Mouse (Mus musculus): ENCODE measurements around the gene Hsf2.

DNA sequence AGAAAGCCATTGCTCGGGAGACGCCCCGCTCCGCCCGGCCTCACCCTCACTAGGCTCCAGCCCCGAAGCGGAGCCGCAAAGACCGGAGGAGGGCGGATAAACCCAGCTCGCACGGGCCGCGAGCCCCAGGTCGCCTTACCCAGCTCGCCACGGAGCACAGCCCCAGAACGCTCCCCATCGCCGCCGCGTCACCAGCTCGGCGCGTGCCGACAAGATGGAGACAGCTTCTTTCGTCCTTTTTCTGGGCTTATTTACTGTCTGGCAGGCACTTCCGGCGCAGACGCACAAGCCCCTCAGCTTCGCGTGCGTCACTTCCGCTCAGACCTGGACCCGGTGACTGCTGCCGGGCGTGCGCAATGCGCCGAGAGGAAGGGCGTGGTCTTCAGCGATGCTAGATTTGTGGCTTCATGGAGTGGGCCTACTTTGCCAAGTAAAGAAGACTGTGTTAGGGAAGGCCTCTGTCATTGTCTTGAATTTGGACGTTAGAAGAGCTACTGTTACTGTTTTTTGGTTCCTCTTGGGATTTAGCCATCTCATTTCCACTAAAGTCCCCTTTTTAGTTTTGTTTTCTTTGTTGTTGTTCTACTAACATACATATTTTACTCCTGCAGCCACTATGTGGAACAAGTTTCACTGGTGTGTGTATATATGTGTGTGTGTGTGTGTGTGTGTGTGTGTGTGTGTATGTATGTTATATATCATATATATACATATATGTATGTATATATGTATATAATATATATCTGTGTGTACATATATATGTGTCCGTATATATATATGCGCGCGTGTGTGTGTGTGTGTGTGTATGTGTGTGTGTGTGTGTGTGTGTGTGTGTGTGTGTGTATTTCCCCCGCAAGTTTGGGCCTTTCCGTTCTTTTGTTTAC, 46.3 kb downstream of the Hsf2 start, which contains the start of gene Serinc1:
- TF ChIP-seq CTCF (IDR thresholded peaks at IDR 0.05; ENCODE audit: extremely low read depth, insufficient read depth, insufficient read length, insufficient replicate concordance) (no peak), POLR2A (IDR thresholded peaks at IDR 0.05; ENCODE audit: low read depth, low read length) (peak; percentile 89)
